Mouse (Mus musculus): ENCODE data around the gene L1td1. TPM values are rescaled to one million over a fixed set of nuclear protein-coding genes. Genes with fewer than 3 reads are reported as not detected.
A peak's percentile ranks its signal among the peaks of the same experiment; 100 is the strongest.
"Not testable (repeated sequence)": the region's sequence is repeated elsewhere in the genome, so short reads cannot be mapped to it uniquely, and the experiment has no call there.

Gene L1td1
- total RNA-seq (2022) = under 1 TPM in 2 of 4 experiments, not detected in 2; 0.14 to 0.15 TPM

DNA sequence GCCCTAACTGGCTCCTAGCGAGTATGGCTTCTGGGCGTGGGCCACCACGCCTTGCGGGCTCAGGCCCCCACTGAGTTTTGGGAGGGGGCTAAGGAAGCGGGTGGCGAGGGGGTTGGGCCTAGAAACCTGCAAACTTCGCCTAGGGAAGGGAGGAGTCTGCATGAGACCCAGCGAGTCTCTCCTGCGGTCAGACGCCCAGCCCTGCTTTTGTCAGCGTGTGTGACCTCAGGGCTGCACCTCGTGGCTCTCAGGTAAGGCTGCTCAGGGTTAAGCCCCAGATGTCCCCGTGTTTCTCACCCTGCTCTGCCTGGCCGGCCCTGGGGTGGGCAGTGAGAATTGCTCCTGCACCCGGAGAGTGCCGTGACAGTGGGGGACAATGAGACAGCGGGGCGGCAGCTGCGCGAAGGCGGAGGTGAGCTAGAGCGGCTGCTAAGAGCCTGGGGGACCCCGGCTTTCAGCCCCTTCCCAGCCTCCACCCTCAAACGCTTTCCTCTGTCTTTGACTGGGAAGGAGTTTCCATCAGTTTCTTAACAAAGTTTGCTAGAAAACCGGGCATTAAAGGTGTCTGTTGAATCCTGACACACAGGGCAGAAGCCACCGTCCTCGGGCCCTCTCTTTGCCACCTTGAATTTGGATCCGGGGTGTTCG, at the start of gene L1td1:
L1td1 (plus strand) TSS at position 145 of the 648 bp plus-strand sequence.
- no peak for DNase-seq (ENCODE audit: low spot score in 2 of 2)

DNA sequence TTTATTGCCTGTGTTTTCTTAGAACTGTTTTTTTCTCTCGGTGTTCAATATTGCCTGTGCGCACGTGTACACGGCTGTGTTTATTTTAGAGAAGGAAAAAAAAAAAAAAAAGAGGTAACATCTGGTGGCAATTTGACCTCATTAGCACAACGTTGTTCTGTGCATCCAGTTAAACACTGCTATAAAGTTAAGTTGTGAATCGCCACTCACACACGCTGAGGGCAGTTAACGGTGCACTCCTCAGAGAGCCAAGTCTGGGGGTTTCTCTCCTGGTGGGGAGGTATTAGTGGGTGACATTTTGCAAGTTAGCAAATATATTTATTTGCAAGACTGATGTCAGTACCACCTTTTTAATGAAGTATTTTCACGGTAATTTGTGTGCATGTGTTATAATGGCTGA, 49.0 kb upstream of the L1td1 start:
- DNase-seq (ENCODE audit: low spot score in 2 of 2) = no peak

DNA sequence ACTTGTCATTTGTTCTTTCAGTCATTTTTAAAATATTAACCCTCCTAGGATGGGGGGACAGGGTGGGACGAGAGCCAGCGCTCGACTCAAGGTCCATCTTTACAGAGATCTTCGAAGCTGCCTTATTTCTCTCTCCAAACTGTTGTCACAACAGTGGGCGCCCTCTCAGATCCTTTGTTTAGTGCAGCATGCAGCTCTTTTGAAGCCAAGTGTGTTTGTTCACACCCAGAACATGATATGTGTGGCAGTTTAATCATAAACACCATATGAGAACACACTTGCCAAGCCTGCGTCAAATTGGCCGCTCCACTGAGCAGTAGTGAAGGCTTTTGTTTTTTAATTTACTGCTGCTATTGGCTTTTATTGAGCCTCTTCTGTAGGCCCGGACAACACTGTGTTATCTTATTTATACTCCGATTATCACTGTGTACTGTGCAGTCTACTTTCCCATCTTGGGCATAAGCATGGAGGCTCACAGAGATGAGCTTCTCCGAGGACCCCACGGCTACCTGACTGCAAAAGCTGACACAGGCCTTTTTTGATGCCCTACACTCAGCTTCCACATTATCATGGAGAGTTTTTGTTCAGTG, 39.8 kb upstream of the L1td1 start:
- no peak for DNase-seq (ENCODE audit: low spot score in 2 of 2)

DNA sequence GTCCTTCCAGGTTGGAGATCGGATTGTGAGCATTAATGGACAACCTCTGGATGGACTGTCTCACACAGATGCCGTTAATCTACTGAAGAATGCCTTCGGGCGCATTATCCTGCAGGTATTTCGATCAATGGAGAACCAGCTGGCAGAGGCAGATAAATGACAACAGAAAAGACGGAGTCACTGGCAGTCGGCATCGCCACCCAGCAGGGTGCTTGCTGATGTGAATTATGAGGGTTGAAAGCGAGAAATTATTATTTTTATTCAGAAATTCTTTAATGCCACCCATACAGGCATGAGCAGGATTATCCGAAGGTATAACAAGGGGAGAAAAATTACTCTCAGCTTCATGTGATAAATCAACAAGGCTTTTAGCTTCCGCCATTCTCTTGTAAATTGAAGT, 38.4 kb upstream of the L1td1 start:
- DNase-seq (ENCODE audit: low spot score in 2 of 2) = no peak

DNA sequence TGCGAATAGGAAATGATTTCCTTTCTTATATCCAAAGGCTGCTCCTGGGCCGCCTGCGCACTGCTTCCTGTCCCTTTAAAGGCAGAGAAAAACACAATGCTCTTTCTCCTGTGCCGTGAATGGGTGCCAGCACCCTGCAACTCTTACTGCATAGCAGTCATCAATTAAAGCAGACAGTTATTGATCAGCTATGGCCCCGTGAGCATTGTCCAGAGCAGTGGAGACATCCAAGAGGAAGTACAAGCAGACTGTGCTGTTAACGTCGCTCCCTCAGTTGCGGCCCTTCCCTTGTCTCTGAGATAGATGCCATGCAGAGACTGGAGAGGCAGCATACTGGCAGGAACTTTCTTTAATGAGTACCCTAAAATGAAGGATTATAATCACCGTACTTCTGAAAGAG, 38.0 kb upstream of the L1td1 start:
- DNase-seq (ENCODE audit: low spot score in 2 of 2) = no peak

DNA sequence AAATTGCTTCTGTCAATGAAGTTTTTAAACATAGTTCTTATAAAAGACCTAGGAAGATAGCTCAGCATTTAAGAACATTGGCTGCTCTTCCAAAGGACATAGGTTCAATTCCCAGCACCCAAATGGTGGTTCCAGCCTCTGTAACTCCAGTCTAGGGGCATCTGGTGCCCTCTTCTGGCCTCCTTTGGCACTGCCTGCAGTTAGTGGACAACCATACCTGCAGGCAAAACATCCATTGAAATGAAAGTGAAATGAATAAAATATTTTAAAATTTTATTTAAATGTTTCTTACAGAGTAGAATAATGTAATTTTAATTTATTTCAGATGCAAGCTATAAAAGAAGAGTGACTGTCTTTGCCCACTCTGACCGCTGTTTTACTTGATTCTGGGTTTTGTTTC, 36.5 kb upstream of the L1td1 start:
- DNase-seq (ENCODE audit: low spot score in 2 of 2) = no peak

DNA sequence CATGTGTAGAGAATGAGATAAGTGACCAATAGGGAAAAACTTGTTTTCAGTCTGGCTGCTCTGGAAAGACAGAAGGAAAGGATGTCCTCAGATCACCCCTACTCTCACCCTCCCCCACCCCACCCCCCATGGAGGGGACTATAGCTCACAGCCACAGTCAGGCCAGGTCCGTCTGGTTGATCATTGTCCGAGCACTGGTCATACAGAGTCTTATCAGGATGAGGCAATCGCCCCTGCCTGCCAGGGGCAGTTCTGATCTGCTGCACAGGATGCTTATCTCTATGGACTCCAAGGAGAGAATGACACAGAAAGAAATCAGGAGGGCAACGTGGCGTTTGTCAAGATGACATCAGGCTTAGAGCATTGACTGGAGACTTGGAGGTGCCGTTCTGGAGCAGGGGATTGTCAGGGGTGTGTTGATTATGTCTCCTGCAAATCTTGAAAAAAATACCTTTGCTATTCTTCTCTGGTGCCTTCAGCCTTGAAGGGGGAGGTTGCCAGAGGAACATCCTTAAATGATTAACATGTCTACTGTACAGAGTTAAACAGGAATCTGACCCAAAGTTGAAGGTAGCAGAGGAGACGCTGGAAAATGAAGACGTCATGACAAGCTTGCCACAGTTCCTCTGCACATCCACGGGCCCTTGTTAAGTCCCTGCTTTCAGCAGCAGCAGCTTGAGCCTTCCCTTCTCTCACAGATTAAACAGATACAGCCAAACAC, 32.9 kb upstream of the L1td1 start:
- DNase-seq (ENCODE audit: low spot score in 2 of 2) = no peak

DNA sequence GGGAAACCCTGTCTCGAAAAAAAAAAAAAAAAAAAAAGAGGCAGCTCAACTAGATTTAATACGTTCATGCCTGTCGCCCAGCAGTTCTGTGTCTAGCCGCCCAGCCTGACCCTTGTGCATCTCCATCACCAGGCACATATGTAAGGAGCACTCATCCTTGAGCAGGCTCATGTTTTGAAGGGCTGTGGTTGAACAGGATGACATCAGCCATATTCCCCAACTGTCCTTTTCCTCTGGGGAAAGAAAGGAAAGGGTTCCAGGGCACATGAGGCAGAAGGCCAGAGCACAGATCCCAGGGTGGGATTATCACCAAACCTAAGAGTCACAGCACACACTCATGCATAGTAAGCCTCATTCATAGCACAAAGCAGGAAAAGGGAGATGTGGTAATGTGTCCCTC, 28.6 kb upstream of the L1td1 start:
- DNase-seq (ENCODE audit: low spot score in 2 of 2) = no peak

DNA sequence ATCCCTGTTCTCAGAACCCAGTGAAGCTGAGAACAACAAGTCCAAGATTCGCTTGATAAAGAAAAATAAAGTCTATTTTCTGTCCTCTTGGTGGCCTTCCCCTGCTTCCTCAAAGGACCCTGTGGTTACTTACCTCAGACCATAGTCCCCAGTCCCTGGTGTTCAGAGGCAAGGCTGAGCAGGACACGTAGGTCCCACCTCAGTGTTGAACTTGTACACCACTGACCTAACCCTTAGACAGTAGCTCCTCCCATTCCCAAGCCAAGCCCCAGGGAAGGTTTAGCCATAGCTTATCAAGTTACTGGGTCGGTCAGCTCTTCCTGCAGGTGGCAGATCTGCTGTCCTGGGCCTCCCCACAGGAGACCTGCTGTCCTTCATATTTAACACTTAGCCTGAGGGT, 27.6 kb upstream of the L1td1 start:
- DNase-seq (ENCODE audit: low spot score in 2 of 2) = no peak

DNA sequence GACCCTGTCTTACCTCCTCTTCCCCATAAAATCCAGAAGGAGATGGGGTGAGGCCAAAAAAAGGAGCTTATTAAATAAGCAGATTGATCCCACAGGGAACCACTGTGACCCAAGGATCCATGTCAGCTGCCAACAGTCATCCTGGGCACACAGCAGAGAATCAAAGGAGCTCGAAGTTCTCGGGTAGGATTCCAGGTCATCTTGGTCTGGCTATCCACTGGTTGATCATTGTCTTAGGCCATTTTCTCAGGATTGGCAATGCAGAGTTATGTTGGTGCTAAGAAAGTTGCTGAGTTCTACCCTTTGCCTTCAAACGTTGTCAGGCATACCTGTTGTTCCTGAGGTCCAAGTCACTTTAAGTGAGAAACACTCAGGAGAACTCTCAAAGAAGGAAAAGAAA, 26.4 kb upstream of the L1td1 start:
- no peak for DNase-seq (ENCODE audit: low spot score in 2 of 2)

DNA sequence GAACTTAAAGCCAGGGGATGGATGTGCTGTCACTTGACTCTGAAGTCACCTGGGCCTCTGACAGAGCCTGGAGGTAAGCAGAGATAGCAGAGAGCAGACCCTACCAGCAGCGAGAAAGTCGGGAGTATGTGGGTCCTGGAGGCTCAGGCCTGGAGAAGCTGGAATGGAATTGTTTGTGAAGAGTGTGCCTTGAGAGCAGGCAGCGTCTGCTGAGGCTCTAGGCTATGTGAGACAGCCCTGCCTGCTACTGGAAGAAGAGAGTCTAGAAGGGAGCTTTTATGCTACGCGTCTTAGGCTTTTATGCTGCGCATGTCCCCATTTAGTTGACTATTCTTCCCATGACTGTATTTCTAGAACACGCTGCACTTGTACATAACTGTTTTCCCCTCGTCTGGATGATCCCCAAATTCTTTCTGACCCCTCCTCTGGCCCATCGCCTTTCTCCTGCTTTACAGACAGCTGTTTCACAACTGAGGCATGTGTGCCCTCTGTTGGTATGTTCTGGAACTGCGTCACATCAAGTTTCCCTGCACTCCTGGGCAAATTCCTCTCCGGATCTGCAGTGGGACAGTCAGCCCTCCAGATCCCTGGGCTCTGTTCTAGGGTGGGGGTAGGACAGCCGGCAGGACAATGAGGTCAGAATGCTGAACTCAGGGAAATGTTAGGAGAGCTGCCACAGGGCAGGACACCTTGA, 24.2 kb upstream of the L1td1 start:
- DNase-seq (ENCODE audit: low spot score in 2 of 2) = peak; percentile 13 to 76

DNA sequence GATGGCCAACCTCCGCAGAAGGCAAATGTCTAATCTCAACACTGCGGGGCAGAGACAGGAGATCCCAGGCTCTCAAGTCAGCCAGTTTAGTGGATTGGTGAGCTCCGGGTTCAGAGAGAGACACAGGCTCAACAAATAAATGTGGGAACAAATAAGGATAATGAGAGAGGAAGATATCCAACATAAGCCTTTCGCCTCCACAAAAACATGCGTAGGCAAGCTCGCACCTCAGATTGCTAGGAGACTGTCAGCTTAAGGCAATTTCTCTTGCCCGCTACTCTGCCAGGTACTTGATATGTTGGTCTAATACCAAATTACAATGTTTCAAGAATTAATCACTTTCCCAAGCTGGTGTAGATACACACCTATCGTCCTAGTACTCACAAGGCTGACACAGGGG, 15.6 kb upstream of the L1td1 start:
- no peak for DNase-seq (ENCODE audit: low spot score in 2 of 2)

DNA sequence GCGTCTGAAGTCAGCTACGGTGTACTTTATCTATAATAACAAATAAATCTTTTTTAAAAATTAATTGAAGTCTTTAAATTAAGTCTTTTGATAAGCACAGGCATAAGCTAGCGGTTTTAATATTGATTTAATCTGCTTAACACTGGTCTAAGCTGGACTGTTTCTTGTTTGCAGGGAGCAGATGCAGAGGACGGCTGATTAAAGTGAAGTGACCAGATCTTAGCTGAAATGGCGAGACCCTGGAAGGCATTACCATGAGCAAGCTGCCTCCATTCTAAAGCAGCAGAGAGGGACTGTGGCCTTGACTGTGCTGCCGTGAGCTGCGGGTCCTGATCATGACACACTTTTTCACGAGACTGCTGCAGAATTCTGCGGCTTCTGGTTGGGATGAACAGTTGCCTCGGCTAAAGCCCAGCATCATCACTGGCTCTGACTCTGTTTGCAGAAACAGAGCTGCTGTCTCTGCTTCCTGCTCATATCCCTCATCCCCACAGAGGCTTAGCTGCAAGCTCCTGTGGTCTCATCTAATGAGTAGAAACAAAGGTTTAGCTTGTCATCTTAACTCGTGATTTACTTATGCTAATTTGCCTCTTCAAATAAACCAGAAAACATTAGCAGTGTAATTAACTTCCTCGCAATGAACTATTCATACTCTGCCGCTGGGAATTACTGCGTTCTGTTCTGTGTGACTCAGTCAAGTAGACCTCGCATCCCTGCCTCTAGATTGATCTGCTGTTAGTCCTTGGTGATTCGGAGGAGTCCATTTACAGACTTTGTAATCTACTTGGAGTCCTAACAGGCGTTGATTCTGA, 8.6 kb upstream of the L1td1 start:
- no peak for DNase-seq (ENCODE audit: low spot score in 2 of 2)

DNA sequence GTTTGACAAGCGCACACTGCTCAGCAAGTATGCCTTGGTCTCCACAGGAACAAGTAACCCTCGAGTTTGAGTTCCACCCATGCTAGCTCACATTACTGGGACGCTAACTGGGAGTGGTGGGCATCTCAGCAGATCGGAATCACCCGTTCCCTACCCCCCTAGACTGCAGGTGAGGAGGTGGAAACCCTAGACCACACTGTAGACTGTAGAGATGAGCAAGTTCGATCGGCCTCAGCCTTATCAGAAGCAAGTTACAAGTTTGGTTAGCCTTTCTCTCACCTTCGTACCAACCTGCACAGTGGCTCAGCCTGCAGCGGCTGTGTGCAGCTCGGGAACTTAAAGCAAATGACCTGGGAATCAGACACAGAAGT, 8.0 kb upstream of the L1td1 start:
- DNase-seq (ENCODE audit: low spot score in 2 of 2) = no peak

DNA sequence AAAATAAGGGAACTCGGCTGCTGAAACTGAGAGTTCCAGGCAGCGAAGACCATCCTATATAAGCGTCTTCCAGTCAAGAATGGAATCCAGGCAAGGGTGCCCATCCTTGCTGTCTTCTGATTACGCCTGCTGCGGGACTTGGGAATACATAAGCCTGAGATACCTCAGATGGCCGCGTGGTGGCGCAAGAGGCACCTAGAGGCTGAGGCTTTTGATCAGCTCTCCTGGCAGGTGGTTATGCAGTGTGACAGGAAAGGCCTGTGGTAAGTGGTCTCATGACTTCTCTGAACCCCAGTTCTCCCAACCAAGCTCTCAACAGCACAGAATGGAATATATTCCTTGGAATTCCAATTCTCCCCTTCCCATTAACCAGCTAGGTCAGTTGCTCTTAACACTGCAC, 4.1 kb upstream of the L1td1 start:
- peak in 1 of 2 experiments; percentile 57 for DNase-seq (ENCODE audit: low spot score in 2 of 2)

DNA sequence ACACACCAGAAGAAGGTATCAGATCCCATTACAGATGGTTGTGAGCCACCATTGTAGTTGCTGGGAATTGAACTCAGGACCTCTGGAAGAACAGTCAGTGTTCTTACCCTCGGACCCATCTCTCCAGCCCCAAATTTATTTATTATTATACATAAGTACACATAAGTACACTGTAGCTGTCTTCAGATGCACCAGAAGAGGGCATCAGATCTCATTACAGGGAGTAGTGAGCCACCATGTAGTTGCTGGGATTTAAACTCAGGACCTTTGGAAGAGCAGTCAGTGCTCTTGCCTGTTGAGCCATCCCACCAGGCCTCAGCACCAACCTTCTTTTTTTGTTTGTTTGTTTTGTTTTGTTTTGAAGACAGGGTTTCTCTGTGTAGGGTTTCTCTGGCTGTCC, 1.9 kb upstream of the L1td1 start:
- not testable (repeated sequence) for DNase-seq (ENCODE audit: low spot score in 2 of 2)

DNA sequence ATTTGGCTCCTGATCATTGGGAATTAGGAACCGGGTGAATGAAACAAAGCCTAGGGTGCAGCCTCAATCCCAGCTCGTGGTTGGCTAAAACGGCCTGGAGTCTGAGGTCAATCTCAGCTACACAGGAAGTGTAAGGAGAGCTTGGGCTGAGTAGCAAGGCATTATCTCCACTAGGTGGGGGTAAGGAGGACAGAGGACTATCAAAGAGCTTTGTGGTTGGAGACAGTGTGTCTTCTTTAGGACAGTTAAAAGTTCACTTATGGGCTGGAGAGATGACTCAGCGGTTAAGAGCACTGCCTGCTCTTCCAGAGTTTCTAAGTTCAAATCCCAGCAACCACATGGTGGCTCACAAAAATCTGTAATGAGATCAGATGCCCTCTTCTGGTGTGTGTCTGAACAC, 1.1 kb upstream of the L1td1 start:
- DNase-seq (ENCODE audit: low spot score in 2 of 2) = no peak

DNA sequence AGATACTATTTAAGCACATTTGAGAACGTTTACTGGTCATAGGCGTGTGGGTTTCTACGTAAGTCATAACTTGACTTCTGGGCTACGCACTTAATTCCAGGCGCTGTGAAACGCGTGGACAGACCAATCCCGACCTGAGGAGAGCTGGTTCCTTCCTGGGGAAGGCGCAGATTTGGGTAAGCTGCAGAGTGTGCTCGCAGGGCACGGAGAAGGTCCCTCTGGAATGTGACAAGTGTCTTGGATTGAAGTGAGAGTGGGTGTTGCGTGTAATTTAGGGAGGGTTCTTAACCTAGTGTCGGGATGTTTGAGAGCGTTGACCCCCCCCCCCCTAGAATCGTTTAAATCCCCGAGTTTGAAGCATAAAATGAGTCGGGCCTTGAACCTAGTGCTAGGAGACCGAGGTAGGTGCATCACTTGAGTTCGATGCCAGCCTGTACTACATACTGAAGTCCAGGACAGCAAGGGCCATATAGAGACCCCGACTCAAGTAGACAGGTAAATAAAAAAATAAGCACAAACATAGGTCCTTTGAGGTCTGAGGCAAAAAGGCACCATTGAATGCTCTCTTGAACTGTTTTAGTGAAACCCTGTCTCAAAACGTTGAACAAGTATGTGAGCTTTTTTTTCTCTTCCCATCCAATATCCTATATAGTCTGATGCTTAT, 893 bp downstream of the L1td1 start:
- no peak for DNase-seq (ENCODE audit: low spot score in 2 of 2)

DNA sequence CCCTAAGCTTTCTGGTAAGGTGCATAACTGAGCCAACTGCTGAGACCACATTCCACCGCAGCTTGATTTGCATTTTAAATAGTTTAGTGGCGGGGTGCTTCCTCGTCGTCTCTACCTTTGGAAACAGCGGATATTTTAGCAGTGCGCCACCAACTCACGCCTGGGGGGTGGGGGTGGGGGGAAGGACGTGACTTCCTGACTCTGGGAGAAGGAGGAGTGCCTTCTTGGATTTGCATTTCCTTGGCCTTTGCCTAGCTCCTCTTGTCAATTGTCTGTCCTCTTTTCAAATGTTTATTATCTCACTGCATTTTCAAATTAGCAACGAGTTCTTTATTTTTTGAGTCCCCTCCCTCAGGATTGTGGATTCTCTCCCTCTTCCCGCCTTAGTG, 1.4 kb downstream of the L1td1 start:
- DNase-seq (ENCODE audit: low spot score in 2 of 2) = no peak

DNA sequence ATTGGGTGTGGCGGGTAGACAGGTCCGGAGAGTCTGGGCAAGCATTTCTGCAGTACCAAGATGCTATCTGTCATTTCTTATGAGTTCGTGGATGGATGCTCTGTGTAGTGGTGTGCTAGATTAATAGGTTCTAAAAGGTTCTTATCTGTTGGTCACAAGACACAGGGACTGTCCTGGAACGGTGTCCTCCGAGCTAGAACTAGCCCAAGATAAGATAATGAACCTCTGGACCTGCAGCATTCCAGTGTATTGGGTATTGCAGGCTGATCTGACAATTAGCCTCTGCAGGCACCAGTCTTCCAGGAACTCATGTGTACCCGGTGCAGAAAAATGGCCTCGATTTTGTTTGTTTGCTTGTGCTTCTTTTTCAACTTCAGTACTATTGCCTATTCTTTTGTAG, 2.2 kb downstream of the L1td1 start:
- no peak for DNase-seq (ENCODE audit: low spot score in 2 of 2)

DNA sequence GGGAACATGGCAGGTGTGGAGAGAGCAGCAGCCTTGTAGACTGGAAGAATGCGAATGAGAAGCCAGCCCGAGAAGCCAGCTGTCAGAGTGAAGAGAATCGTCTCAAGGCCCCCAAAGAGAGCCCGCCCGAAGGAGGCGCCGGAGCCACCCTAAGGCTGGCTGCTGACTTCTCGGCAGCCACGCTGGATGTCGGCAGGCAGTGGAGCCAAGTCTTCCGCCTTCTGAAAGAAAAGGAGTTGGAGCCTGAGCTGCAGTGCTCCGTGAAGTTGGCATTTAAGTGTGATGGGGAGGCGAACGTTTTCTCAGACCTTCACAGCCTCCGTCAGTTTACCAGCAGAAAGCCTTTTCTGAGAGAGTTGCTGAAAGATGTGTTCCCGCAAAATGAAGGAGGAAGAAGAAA, 7.1 kb downstream of the L1td1 start:
- no peak for DNase-seq (ENCODE audit: low spot score in 2 of 2)

All from left cerebral cortex, adult 8-10 months (tissue).